Mouse (Mus musculus): ENCODE results near the gene Gimap7.

GRCm38 (mm10) chr6:48685251-48685650 lies 33.2 kb upstream of the Gimap7 start:
- TF ChIP-seq POLR2A (IDR thresholded peaks at IDR 0.05; ENCODE audit: extremely low read depth, insufficient read depth, low read length) (no peak), CTCF (IDR thresholded peaks at IDR 0.05; ENCODE audit: low read depth, low read length) (no peak)
